Comparison of ENCODE assay signal across 1 mouse cellular context in the genomic region with DNA sequence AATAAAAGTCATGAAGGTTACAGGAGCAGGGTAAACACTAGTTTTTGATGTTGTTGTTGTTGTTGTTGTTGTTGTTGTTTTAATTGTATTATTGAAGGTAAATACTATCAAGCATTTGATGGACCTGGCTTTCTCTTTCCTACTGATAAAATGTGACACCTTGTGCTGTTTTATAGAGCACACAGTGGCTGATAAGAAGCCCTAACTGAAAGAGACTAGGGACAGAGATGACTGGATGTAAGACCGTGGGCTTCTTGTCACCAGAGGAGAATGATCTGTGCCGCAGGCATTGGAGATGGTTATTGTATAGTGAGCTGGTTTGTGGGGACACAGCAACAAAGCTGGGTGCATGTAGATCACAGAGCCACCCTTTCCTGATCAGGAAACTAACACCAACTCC.
TF ChIP-seq lines count a peak whose summit lies in the region.

No protein-coding gene starts in this region.

TF ChIP-seq in MEL, 35 proteins besides CTCF, POLR2A, EP300 and RAD21 (continued from another document):
- TF ChIP-seq GATA1 (IDR thresholded peaks at IDR 0.05; ENCODE audit: low read depth, low read length): peak; percentile 56; the same call in 1 of the 2 replicates
